Mouse (Mus musculus) cerebellum, adult 2 months (tissue): Measurements from ENCODE around the gene Ackr3. TPM values are rescaled to one million over a fixed set of nuclear protein-coding genes. Genes with fewer than 3 reads are reported as not detected.

Experiments
- DNase-seq, 2 experiments: peaks; one replicate each; pipeline ENCODE4 v3.0.0; 2021
- H3K27ac ChIP-seq: fragments of 200-500 bp; 2 replicates; pipeline ENCODE4 v1.5.1; 2012; ENCODE audit warnings: low read length, control low read depth, inconsistent platforms; ENCODE audit not compliant: insufficient read depth
- H3K27me3 ChIP-seq: fragments of 200-500 bp; 2 replicates; pipeline ENCODE4 v1.6.1; 2012; ENCODE audit warnings: inconsistent platforms, mild to moderate bottlenecking, low read length, moderate library complexity; ENCODE audit not compliant: control insufficient read depth, insufficient read depth
- H3K4me1 ChIP-seq: fragments of 200-500 bp; 2 replicates; pipeline ENCODE4 v1.6.1; 2011; ENCODE audit warnings: low read length; ENCODE audit not compliant: control insufficient read depth, insufficient read depth
- H3K4me3 ChIP-seq: fragments of 200-500 bp; replicated peaks from 2 replicates; pipeline ENCODE3; 2011; ENCODE audit warnings: mild to moderate bottlenecking, low read depth, low read length, control low read depth; ENCODE audit not compliant: insufficient read depth
- CTCF ChIP-seq: fragments of 200-500 bp; IDR thresholded peaks from 2 replicates; pipeline ENCODE4 v1.5.1; 2011; ENCODE audit warnings: low read depth, mild to moderate bottlenecking, control low read depth, low read length, moderate library complexity, borderline replicate concordance; ENCODE audit not compliant: insufficient read depth
- POLR2A ChIP-seq: fragments of 200-500 bp; IDR thresholded peaks from 2 replicates; pipeline ENCODE4 v1.6.1; 2011; ENCODE audit warnings: low read length, control low read depth, borderline replicate concordance; ENCODE audit not compliant: insufficient read depth
- WGBS: fragments of 180-500 bp; shearing (Covaris S2); methylation state at CpG from one replicate; pipeline ENCODE4 v1.1.7; 2018; 5-methylcytosine and 5-hydroxymethylcytosine counted together
- polyA plus RNA-seq: library from polyadenylated mRNA; depleted of rRNA; stranded (reverse); fragments of >200 nt; gene quantifications from 2 replicates; pipeline ENCODE4 v1.2.3, GENCODE M21; 2012

Gene Ackr3
- polyA plus RNA-seq, 1 experiment = 17.3 TPM

GRCm38 (mm10) chr1:90189046-90189445, 14.7 kb upstream of the Ackr3 start:
- Histone ChIP-seq H3K4me1 (no peaks in the 10 kb centered on the region), H3K4me3 (no peak overlapping the region), H3K27me3 (no peaks in the 10 kb centered on the region), H3K27ac (no peak overlapping the region)
- TF ChIP-seq CTCF = no peak
- TF ChIP-seq POLR2A = no peak
- DNase-seq = no peak
- WGBS = 67% methylated on average over 6 of the region's 6 CpGs

GRCm38 (mm10) chr1:90201246-90201645, 2.5 kb upstream of the Ackr3 start:
- no peak for DNase-seq
- H3K4me3 ChIP-seq = no peak overlapping the region
- H3K27me3 ChIP-seq = no peaks in the 10 kb centered on the region; the same call in 1 of the 2 replicates
- WGBS = 94% methylated on average over 5 of the region's 5 CpGs
- TF ChIP-seq CTCF (no peak), POLR2A (no peak)
- H3K27ac ChIP-seq = no peak overlapping the region
- H3K4me1 ChIP-seq = peaks cover 9% of the 10 kb centered on the region; the same call in 1 of the 2 replicates

DNA sequence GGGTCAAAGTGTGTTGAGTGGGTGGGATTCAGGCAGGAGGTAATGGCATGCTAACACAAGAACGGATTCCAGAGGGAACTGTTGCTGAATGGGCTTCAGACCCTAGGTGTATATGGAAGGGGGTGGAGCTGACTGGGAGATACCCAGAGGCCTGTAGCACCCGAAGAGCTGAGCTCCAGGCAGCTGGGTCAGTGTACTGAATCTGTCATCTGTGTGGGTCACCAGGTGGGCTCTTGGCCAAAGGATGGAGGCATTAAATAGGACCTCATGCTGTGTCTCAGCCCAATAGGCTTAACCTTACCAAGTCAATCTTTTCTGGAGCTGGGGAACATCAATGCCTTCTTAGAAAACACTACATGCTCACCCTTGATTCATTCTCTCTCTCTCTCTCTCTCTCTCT, 2.1 kb upstream of the Ackr3 start:
- Histone ChIP-seq H3K27me3 (no peaks in the 10 kb centered on the region; the same call in 1 of the 2 replicates), H3K4me3 (no peak overlapping the region), H3K4me1 (peaks cover 9% of the 10 kb centered on the region; the same call in 1 of the 2 replicates), H3K27ac (no peak overlapping the region)
- no peak for DNase-seq
- TF ChIP-seq CTCF (no peak), POLR2A (no peak)
- WGBS = 63% methylated on average over 2 of the region's 2 CpGs

DNA sequence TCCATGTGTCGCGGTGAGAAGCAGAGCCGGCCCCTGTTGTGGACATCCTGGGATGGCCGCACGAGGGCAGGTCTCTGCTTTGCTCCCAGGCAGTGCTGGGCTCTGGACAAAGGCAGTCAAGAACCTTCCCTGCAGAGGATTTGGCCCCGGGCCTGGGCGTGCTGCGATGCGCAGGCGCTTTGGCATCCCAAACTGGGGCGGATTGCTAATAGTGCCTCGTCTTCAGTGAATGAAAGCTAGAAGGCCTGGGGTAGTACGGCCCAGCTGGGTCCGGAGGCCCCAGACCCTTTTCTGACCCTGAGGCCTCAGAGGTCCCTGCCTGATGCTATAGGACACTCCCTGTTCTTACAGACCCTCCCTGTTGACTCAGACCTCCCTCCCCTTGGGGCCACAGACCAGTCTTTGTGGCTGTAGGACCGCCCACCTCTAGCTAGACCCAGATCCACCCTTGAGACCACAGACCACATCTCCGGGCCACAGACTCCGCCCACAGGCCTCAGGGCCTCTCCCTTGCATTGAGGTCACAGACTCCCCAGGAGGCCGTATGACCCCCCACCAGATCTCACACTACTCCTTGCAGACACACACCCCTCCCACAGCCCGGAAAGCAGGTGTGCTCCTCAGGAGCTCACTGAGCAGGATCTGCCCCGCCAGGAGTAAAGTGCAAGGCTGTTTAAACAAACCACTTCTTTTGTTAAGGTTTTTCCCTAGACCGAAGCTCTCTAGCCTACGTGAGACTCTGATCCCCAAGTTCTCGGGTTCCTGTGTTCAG, 1.4 kb upstream of the Ackr3 start:
- peak; percentile 84 to 86 for DNase-seq
- Histone ChIP-seq H3K27me3 (no peaks in the 10 kb centered on the region; the same call in 1 of the 2 replicates), H3K4me1 (peaks cover 12% of the 10 kb centered on the region; the same call in 1 of the 2 replicates), H3K27ac (no peak overlapping the region), H3K4me3 (no peak overlapping the region)
- WGBS = 25% methylated on average over 23 of the region's 23 CpGs
- TF ChIP-seq POLR2A (no peak), CTCF (peak; percentile 56)

GRCm38 (mm10) chr1:90203341-90203740, 439 bp upstream of the Ackr3 start:
- Histone ChIP-seq H3K4me3 (no peak overlapping the region), H3K27me3 (no peaks in the 10 kb centered on the region; the same call in 1 of the 2 replicates), H3K4me1 (peaks cover 18% of the 10 kb centered on the region), H3K27ac (no peak overlapping the region)
- no peak for TF ChIP-seq POLR2A
- no peak for TF ChIP-seq CTCF
- no peak for DNase-seq
- WGBS = 50% methylated on average over 11 of the region's 11 CpGs

- Histone ChIP-seq H3K4me3 (peak overlapping the region; percentile 5), H3K4me1 (peaks cover 23% of the 10 kb centered on the region), H3K27me3 (no peaks in the 10 kb centered on the region; the same call in 1 of the 2 replicates), H3K27ac (no peak overlapping the region)
- DNase-seq = no peak
- 68% methylated on average over 1 of the region's 1 CpGs for WGBS
- TF ChIP-seq POLR2A (no peak), CTCF (no peak)
Measured at GRCm38 (mm10) chr1:90204821-90205220, 1.0 kb downstream of the Ackr3 start.

DNA sequence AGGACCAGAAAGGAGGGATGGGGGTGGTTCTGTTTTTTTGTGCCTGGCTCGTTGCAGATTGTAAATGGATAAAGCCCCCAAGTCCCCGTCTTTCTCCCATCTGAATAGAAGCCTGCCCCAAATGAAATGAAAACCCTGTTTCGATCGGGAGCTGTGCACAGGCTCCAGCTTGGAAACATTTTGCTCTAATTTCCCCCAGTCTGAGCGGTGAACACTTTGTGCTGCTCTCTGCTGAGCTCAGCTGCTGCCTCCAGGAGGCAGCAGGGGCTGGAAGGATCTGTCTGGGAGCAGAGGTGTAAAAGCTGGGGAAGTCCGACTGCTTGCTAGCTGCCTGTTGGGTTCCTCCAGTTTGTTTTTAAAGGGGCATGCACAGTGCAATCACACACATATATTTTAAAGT, 1.4 kb downstream of the Ackr3 start:
- TF ChIP-seq CTCF = no peak
- TF ChIP-seq POLR2A = no peak
- no peaks in the 10 kb centered on the region; the same call in 1 of the 2 replicates for H3K27me3 ChIP-seq
- peaks cover 26% of the 10 kb centered on the region for H3K4me1 ChIP-seq
- H3K4me3 ChIP-seq = peak overlapping the region; percentile 5
- DNase-seq = peak in 1 of 2 experiments; percentile 26
- WGBS = 29% methylated on average over 6 of the region's 6 CpGs
- no peak overlapping the region for H3K27ac ChIP-seq

DNA sequence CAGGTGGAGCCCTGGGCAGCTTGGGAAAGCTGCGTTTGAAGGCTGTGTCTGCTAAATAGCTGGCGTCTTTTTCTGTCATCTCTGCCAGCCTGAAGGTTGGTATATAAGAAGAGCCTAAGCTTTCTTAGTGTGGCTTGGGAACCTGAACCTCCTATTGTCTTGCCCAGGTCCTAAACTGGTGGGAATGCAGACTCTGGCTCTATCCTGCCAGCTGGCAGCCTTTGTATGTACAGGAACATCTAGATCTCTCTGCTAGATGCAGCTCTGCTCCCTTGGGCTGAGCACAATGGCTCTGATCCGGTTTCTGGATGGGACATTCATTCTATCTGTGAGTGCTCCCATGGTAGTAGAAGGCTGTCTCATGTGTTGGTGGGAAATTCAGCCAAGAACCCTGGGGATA, 2.9 kb downstream of the Ackr3 start:
- no peak overlapping the region for H3K27ac ChIP-seq
- DNase-seq = no peak
- H3K4me3 ChIP-seq = no peak overlapping the region
- WGBS = 63% methylated on average over 3 of the region's 3 CpGs
- H3K4me1 ChIP-seq = peaks cover 32% of the 10 kb centered on the region
- TF ChIP-seq POLR2A = no peak
- TF ChIP-seq CTCF = no peak
- no peaks in the 10 kb centered on the region; the same call in 1 of the 2 replicates for H3K27me3 ChIP-seq
